ENCODE assay signal across 8 mouse cellular contexts in genomic region chr11:69390400-69391034, GRCm38 (mm10). TPM values are rescaled to one million over a fixed set of nuclear protein-coding genes. Genes with fewer than 3 reads are reported as not detected.
DNase-seq lines count a peak whose midpoint lies in the region; ATAC-seq lines count a peak whose summit lies in the region.

No protein-coding gene starts in this region.

- WGBS in intestine, embryonic 14.5 days = 49% methylated on average over 10 of the region's 10 CpGs
- WGBS in intestine, embryonic 16.5 days = 49% methylated on average over 10 of the region's 10 CpGs

- intact Hi-C loops in heart, postnatal 14 days (cut with DNase I) = loop anchor here (1.0 to 2.0 kb wide), 2 partner anchors 58 to 122 kb away; no protein-coding TSS in a partner anchor

- H3K4me3 ChIP-seq in intestine, embryonic 14.5 days (ENCODE audit: low read depth, low read length) = no peak overlapping the region
- no peak overlapping the region for H3K4me3 ChIP-seq in intestine, embryonic 16.5 days (ENCODE audit: low read length)

- DNase-seq in intestine, embryonic 14.5 days (ENCODE audit: low spot score) = peak; percentile 80
- peak; percentile 49 for DNase-seq in Muller cell, postnatal 12 days (ENCODE audit: inconsistent ontology term)
- peak; percentile 88 for DNase-seq in embryo, embryonic 10 days (ENCODE audit: low spot score)
- DNase-seq in heart, postnatal 14 days = peak; percentile 52 to 82
- DNase-seq in left cerebral cortex, adult 8-10 months (ENCODE audit: low spot score in 2 of 2) = peak; percentile 26 to 27
- peak; percentile 85 for DNase-seq in mesoderm, embryonic 11.5 days (ENCODE audit: low read depth, low spot score)
- DNase-seq in testis, postnatal 10 days (ENCODE audit: low spot score) = peak; percentile 75

- 0 out of 2 replicates have a peak, but pooled peaks cover 6% of the 10 kb centered on the region for H3K4me1 ChIP-seq in intestine, embryonic 14.5 days (replicated peaks; ENCODE audit: control insufficient read depth, insufficient read depth, low read length)
- H3K4me1 ChIP-seq in intestine, embryonic 16.5 days (ENCODE audit: control insufficient read depth, insufficient read depth, low read length) = no peaks in the 10 kb centered on the region

- no peak overlapping the region for H3K27ac ChIP-seq in intestine, embryonic 14.5 days (ENCODE audit: low read depth)
- H3K27ac ChIP-seq in intestine, embryonic 16.5 days (ENCODE audit: low read length) = no peak overlapping the region

- ATAC-seq in intestine, embryonic 14.5 days (replicated peaks; ENCODE audit: low FRiP score, low TSS enrichment, low read depth) = peak; percentile 23; the same call in 1 of the 2 replicates
- ATAC-seq in intestine, embryonic 16.5 days = no peak

- no peaks in the 10 kb centered on the region for H3K9me3 ChIP-seq in intestine, embryonic 14.5 days (ENCODE audit: control insufficient read depth, low read length)
- H3K9me3 ChIP-seq in intestine, embryonic 16.5 days (ENCODE audit: control insufficient read depth, low read length) = no peaks in the 10 kb centered on the region

- H3K36me3 ChIP-seq in intestine, embryonic 14.5 days (ENCODE audit: control insufficient read depth, insufficient read depth, low read length) = no peaks in the 10 kb centered on the region
- H3K36me3 ChIP-seq in intestine, embryonic 16.5 days (ENCODE audit: control insufficient read depth, insufficient read depth, low read length) = no peaks in the 10 kb centered on the region

- H3K27me3 ChIP-seq in intestine, embryonic 14.5 days (replicated peaks; ENCODE audit: control insufficient read depth, insufficient read depth, low read length) = no peaks in the 10 kb centered on the region
- H3K27me3 ChIP-seq in intestine, embryonic 16.5 days (replicated peaks; ENCODE audit: control insufficient read depth, insufficient read depth, low read length) = no peaks in the 10 kb centered on the region

- no peak overlapping the region for H3K4me2 ChIP-seq in intestine, embryonic 14.5 days (ENCODE audit: low read length)
- no peak overlapping the region for H3K4me2 ChIP-seq in intestine, embryonic 16.5 days (ENCODE audit: low read depth, low read length)

- no peak overlapping the region for H3K9ac ChIP-seq in intestine, embryonic 14.5 days (ENCODE audit: low read length)
- H3K9ac ChIP-seq in intestine, embryonic 16.5 days (ENCODE audit: low read depth, low read length) = no peak overlapping the region

RNA-seq across cellular contexts. Expression of gene Naa38, which starts 4.8 kb away (rescaled TPM):
- 184 and 197 TPM in 2 replicates for polyA plus RNA-seq in intestine, embryonic 14.5 days (2014; fragmentation: Nextera tagmentation; extraction: Ambion mirVana)
- 168 and 170 TPM in 2 replicates for polyA plus RNA-seq in intestine, embryonic 16.5 days (2015; fragmentation: Nextera tagmentation; extraction: Ambion mirVana)
- 10 to 100 TPM; 85.4 to 91.7 TPM for total RNA-seq in heart, postnatal 14 days (2021)
- 100 to 1,000 TPM in 3 of 4 experiments, 10 to 100 TPM in 1; 99.9 to 140 (median 114) TPM for total RNA-seq in left cerebral cortex, adult 8-10 months (2022)

RNA-seq across cellular contexts. Expression of gene Cyb5d1, which starts 4.9 kb away (rescaled TPM):
- 23.3 and 23.8 TPM in 2 replicates for polyA plus RNA-seq in intestine, embryonic 14.5 days (2014; fragmentation: Nextera tagmentation; extraction: Ambion mirVana)
- polyA plus RNA-seq in intestine, embryonic 16.5 days (2015; fragmentation: Nextera tagmentation; extraction: Ambion mirVana) = 22.6 and 24.0 TPM in 2 replicates
- 10 to 100 TPM; 25.0 to 29.3 TPM for total RNA-seq in heart, postnatal 14 days (2021)
- 10 to 100 TPM; 38.0 to 43.7 (median 42.5) TPM for total RNA-seq in left cerebral cortex, adult 8-10 months (2022)

RNA-seq across cellular contexts. Expression of gene Tmem88, which starts 7.5 kb away (rescaled TPM):
- 34.8 and 38.4 TPM in 2 replicates for polyA plus RNA-seq in intestine, embryonic 14.5 days (2014; fragmentation: Nextera tagmentation; extraction: Ambion mirVana)
- polyA plus RNA-seq in intestine, embryonic 16.5 days (2015; fragmentation: Nextera tagmentation; extraction: Ambion mirVana) = 30.8 and 31.0 TPM in 2 replicates
- 10 to 100 TPM; 37.4 to 39.6 TPM for total RNA-seq in heart, postnatal 14 days (2021)
- 1 to 10 TPM; 3.3 to 4.8 (median 3.5) TPM for total RNA-seq in left cerebral cortex, adult 8-10 months (2022)

RNA-seq across cellular contexts. Expression of gene Chd3, which starts 21.3 kb away (rescaled TPM):
- polyA plus RNA-seq in intestine, embryonic 14.5 days (2014; fragmentation: Nextera tagmentation; extraction: Ambion mirVana) = 52.4 and 62.3 TPM in 2 replicates
- 33.4 and 35.5 TPM in 2 replicates for polyA plus RNA-seq in intestine, embryonic 16.5 days (2015; fragmentation: Nextera tagmentation; extraction: Ambion mirVana)
- 10 to 100 TPM; 45.4 to 47.4 TPM for total RNA-seq in heart, postnatal 14 days (2021)
- total RNA-seq in left cerebral cortex, adult 8-10 months (2022) = 100 to 1,000 TPM; 370 to 420 (median 387) TPM

RNA-seq across cellular contexts. Expression of gene Kdm6b, which starts 23.0 kb away (rescaled TPM):
- 29.1 and 29.6 TPM in 2 replicates for polyA plus RNA-seq in intestine, embryonic 14.5 days (2014; fragmentation: Nextera tagmentation; extraction: Ambion mirVana)
- polyA plus RNA-seq in intestine, embryonic 16.5 days (2015; fragmentation: Nextera tagmentation; extraction: Ambion mirVana) = 17.6 and 18.8 TPM in 2 replicates
- 10 to 100 TPM; 45.7 to 50.6 TPM for total RNA-seq in heart, postnatal 14 days (2021)
- 10 to 100 TPM; 17.3 to 29.2 (median 21.9) TPM for total RNA-seq in left cerebral cortex, adult 8-10 months (2022)

Comparison
In these comparisons a context has a peak if more than half of its experiments do, and no peak if none do; other contexts are left out.
1. DNase-seq: peak in every context shown above with its lines; median percentile 88 in embryo, embryonic 10 days; 85 in mesoderm, embryonic 11.5 days; 80 in intestine, embryonic 14.5 days; 75 in testis, postnatal 10 days; 67 in heart, postnatal 14 days; 49 in Muller cell, postnatal 12 days; 26 in left cerebral cortex, adult 8-10 months.
2. RNA of gene Tmem88, which starts 7.5 kb away (total RNA-seq): 37.4 to 39.6 TPM in heart, postnatal 14 days; 3.3 to 4.8 TPM in left cerebral cortex, adult 8-10 months; every median in the first group is over 4 times any median in the second.